In genomic region chr11:97799994-97800690, GRCm38 (mm10) we compare ENCODE assay signal across 8 mouse cellular contexts. TPM values are rescaled to one million over a fixed set of nuclear protein-coding genes. Genes with fewer than 3 reads are reported as not detected.
DNase-seq lines count a peak whose midpoint lies in the region; ATAC-seq and TF ChIP-seq lines count a peak whose summit lies in the region.

No protein-coding gene starts in this region.

- peak overlapping the region; percentile 98 for H3K9ac ChIP-seq in forebrain, embryonic 13.5 days
- peak overlapping the region; percentile 92 for H3K9ac ChIP-seq in limb, embryonic 13.5 days
- H3K9ac ChIP-seq in midbrain, embryonic 13.5 days (replicated peaks): peak overlapping the region; percentile 98
- peak overlapping the region; percentile 69 for H3K9ac ChIP-seq in stomach, embryonic 15.5 days

- H3K27me3 ChIP-seq in forebrain, embryonic 13.5 days: no peaks in the 10 kb centered on the region
- no peaks in the 10 kb centered on the region for H3K27me3 ChIP-seq in hindbrain, embryonic 10.5 days (ENCODE audit: insufficient read depth, poor library complexity, severe bottlenecking)
- no peaks in the 10 kb centered on the region for H3K27me3 ChIP-seq in limb, embryonic 13.5 days
- H3K27me3 ChIP-seq in midbrain, embryonic 13.5 days: no peaks in the 10 kb centered on the region
- no peaks in the 10 kb centered on the region for H3K27me3 ChIP-seq in stomach, embryonic 15.5 days (replicated peaks)

- H3K4me2 ChIP-seq in forebrain, embryonic 13.5 days: peak overlapping the region; percentile 66
- H3K4me2 ChIP-seq in limb, embryonic 13.5 days (replicated peaks): peak overlapping the region; percentile 74
- H3K4me2 ChIP-seq in midbrain, embryonic 13.5 days (replicated peaks): peak overlapping the region; percentile 84
- peak overlapping the region; percentile 80 for H3K4me2 ChIP-seq in stomach, embryonic 15.5 days

- TF ChIP-seq POLR2A in bone marrow macrophage, adult 2 months (IDR thresholded peaks at IDR 0.05; ENCODE audit: borderline replicate concordance, low read depth, low read length): no peak

- no peak for TF ChIP-seq CTCF in bone marrow macrophage, adult 2 months (IDR thresholded peaks at IDR 0.05; ENCODE audit: low read depth, low read length)

- peak; percentile 63 for DNase-seq in layer of hippocampus, adult 11-12 months (ENCODE audit: low spot score)
- DNase-seq in layer of hippocampus, adult 9-10 months (ENCODE audit: low spot score): no peak
- peak; percentile 74 for DNase-seq in hindbrain, embryonic 10.5 days (ENCODE audit: low spot score)

- peak overlapping the region; percentile 93 for H3K4me3 ChIP-seq in bone marrow macrophage, adult 2 months (ENCODE audit: insufficient read depth, low read length)
- peak overlapping the region; percentile 94 for H3K4me3 ChIP-seq in forebrain, embryonic 13.5 days
- H3K4me3 ChIP-seq in hindbrain, embryonic 10.5 days: peak overlapping the region; percentile 85
- H3K4me3 ChIP-seq in limb, embryonic 13.5 days: peak overlapping the region; percentile 73
- H3K4me3 ChIP-seq in midbrain, embryonic 13.5 days (replicated peaks): peak overlapping the region; percentile 97
- peak overlapping the region; percentile 87 for H3K4me3 ChIP-seq in stomach, embryonic 15.5 days (replicated peaks)

- no peaks in the 10 kb centered on the region for H3K36me3 ChIP-seq in forebrain, embryonic 13.5 days (ENCODE audit: poor library complexity, severe bottlenecking)
- no peaks in the 10 kb centered on the region for H3K36me3 ChIP-seq in hindbrain, embryonic 10.5 days
- peaks cover 5% of the 10 kb centered on the region; the same call in 1 of the 2 replicates for H3K36me3 ChIP-seq in limb, embryonic 13.5 days
- H3K36me3 ChIP-seq in midbrain, embryonic 13.5 days: no peaks in the 10 kb centered on the region
- H3K36me3 ChIP-seq in stomach, embryonic 15.5 days: no peaks in the 10 kb centered on the region

- peak overlapping the region; percentile 91 for H3K27ac ChIP-seq in bone marrow macrophage, adult 2 months (ENCODE audit: insufficient read depth, low read depth, low read length)
- H3K27ac ChIP-seq in forebrain, embryonic 13.5 days: peak overlapping the region; percentile 97
- H3K27ac ChIP-seq in hindbrain, embryonic 10.5 days: peak overlapping the region; percentile 95
- peak overlapping the region; percentile 96 for H3K27ac ChIP-seq in limb, embryonic 13.5 days
- H3K27ac ChIP-seq in midbrain, embryonic 13.5 days: peak overlapping the region; percentile 97
- H3K27ac ChIP-seq in stomach, embryonic 15.5 days: peak overlapping the region; percentile 97

- ATAC-seq in forebrain, embryonic 13.5 days: peak; percentile 58
- ATAC-seq in limb, embryonic 13.5 days (ENCODE audit: low FRiP score, low read depth): peak; percentile 73
- peak; percentile 69 for ATAC-seq in midbrain, embryonic 13.5 days
- peak; percentile 70 for ATAC-seq in stomach, embryonic 15.5 days (ENCODE audit: insufficient read depth, low FRiP score, low read depth)

- H3K4me1 ChIP-seq in bone marrow macrophage, adult 2 months (ENCODE audit: control insufficient read depth, insufficient read depth, low read length): peaks cover 31% of the 10 kb centered on the region
- H3K4me1 ChIP-seq in forebrain, embryonic 13.5 days: peaks cover 40% of the 10 kb centered on the region
- peaks cover 53% of the 10 kb centered on the region for H3K4me1 ChIP-seq in hindbrain, embryonic 10.5 days (replicated peaks)
- H3K4me1 ChIP-seq in limb, embryonic 13.5 days: peaks cover 46% of the 10 kb centered on the region
- H3K4me1 ChIP-seq in midbrain, embryonic 13.5 days (replicated peaks): peaks cover 40% of the 10 kb centered on the region
- peaks cover 37% of the 10 kb centered on the region for H3K4me1 ChIP-seq in stomach, embryonic 15.5 days

- H3K9me3 ChIP-seq in forebrain, embryonic 13.5 days (replicated peaks): no peaks in the 10 kb centered on the region
- H3K9me3 ChIP-seq in hindbrain, embryonic 10.5 days: no peaks in the 10 kb centered on the region
- H3K9me3 ChIP-seq in limb, embryonic 13.5 days: no peaks in the 10 kb centered on the region
- no peaks in the 10 kb centered on the region for H3K9me3 ChIP-seq in midbrain, embryonic 13.5 days
- H3K9me3 ChIP-seq in stomach, embryonic 15.5 days: no peaks in the 10 kb centered on the region

- WGBS in forebrain, embryonic 13.5 days: 0% methylated on average over 27 of the region's 43 CpGs
- under 1% methylated on average over 31 of the region's 43 CpGs for WGBS in hindbrain, embryonic 10.5 days
- WGBS in limb, embryonic 13.5 days: 1% methylated on average over 32 of the region's 43 CpGs
- under 1% methylated on average over 35 of the region's 43 CpGs for WGBS in midbrain, embryonic 13.5 days
- 0% methylated on average over 34 of the region's 43 CpGs for WGBS in stomach, embryonic 15.5 days

RNA-seq across cellular contexts. Expression of gene Lasp1, which starts 1.3 kb away (rescaled TPM):
- polyA plus RNA-seq in bone marrow macrophage, adult 2 months (2012; ENCODE audit: insufficient read depth, insufficient read length, missing spikeins): 194 and 201 TPM in 2 replicates
- 95.3 and 109 TPM in 2 replicates for polyA plus RNA-seq in forebrain, embryonic 13.5 days (2015; fragmentation: Nextera tagmentation; extraction: Ambion mirVana)
- 77.7 and 90.1 TPM in 2 replicates for polyA plus RNA-seq in hindbrain, embryonic 10.5 days (2016; fragmentation: Nextera tagmentation; extraction: Ambion mirVana)
- 128 and 138 TPM in 2 replicates for polyA plus RNA-seq in limb, embryonic 13.5 days (2015; fragmentation: Nextera tagmentation; extraction: Ambion mirVana)
- polyA plus RNA-seq in midbrain, embryonic 13.5 days (2015; fragmentation: Nextera tagmentation; extraction: Ambion mirVana): 136 and 137 TPM in 2 replicates
- polyA plus RNA-seq in stomach, embryonic 15.5 days (2015; fragmentation: Nextera tagmentation; extraction: Ambion mirVana): 112 and 122 TPM in 2 replicates

RNA-seq across cellular contexts. Expression of gene Rpl23, which starts 17.9 kb away (rescaled TPM):
- 854 and 1,184 TPM in 2 replicates for polyA plus RNA-seq in bone marrow macrophage, adult 2 months (2012; ENCODE audit: insufficient read depth, insufficient read length, missing spikeins)
- 386 and 461 TPM in 2 replicates for polyA plus RNA-seq in forebrain, embryonic 13.5 days (2015; fragmentation: Nextera tagmentation; extraction: Ambion mirVana)
- polyA plus RNA-seq in hindbrain, embryonic 10.5 days (2016; fragmentation: Nextera tagmentation; extraction: Ambion mirVana): 381 and 439 TPM in 2 replicates
- 547 and 558 TPM in 2 replicates for polyA plus RNA-seq in limb, embryonic 13.5 days (2015; fragmentation: Nextera tagmentation; extraction: Ambion mirVana)
- 363 and 377 TPM in 2 replicates for polyA plus RNA-seq in midbrain, embryonic 13.5 days (2015; fragmentation: Nextera tagmentation; extraction: Ambion mirVana)
- 502 and 526 TPM in 2 replicates for polyA plus RNA-seq in stomach, embryonic 15.5 days (2015; fragmentation: Nextera tagmentation; extraction: Ambion mirVana)

RNA-seq across cellular contexts. Expression of gene 1700001P01Rik, which starts 24.4 kb away (rescaled TPM):
- not detected in 2 replicates for polyA plus RNA-seq in bone marrow macrophage, adult 2 months (2012; ENCODE audit: insufficient read depth, insufficient read length, missing spikeins)
- 0.62 and 0.76 TPM in 2 replicates for polyA plus RNA-seq in forebrain, embryonic 13.5 days (2015; fragmentation: Nextera tagmentation; extraction: Ambion mirVana)
- polyA plus RNA-seq in hindbrain, embryonic 10.5 days (2016; fragmentation: Nextera tagmentation; extraction: Ambion mirVana): 0.37 and 0.80 TPM in 2 replicates
- 0.83 TPM in 1 of 2 replicates, not detected in the other for polyA plus RNA-seq in limb, embryonic 13.5 days (2015; fragmentation: Nextera tagmentation; extraction: Ambion mirVana)
- polyA plus RNA-seq in midbrain, embryonic 13.5 days (2015; fragmentation: Nextera tagmentation; extraction: Ambion mirVana): 0.81 and 1.1 TPM in 2 replicates
- polyA plus RNA-seq in stomach, embryonic 15.5 days (2015; fragmentation: Nextera tagmentation; extraction: Ambion mirVana): 0.37 and 0.60 TPM in 2 replicates

RNA-seq across cellular contexts. Expression of gene Cwc25, which starts 33.8 kb away (rescaled TPM):
- polyA plus RNA-seq in bone marrow macrophage, adult 2 months (2012; ENCODE audit: insufficient read depth, insufficient read length, missing spikeins): 19.1 and 19.8 TPM in 2 replicates
- polyA plus RNA-seq in forebrain, embryonic 13.5 days (2015; fragmentation: Nextera tagmentation; extraction: Ambion mirVana): 18.0 and 20.1 TPM in 2 replicates
- polyA plus RNA-seq in hindbrain, embryonic 10.5 days (2016; fragmentation: Nextera tagmentation; extraction: Ambion mirVana): 19.4 and 20.6 TPM in 2 replicates
- 21.0 and 23.3 TPM in 2 replicates for polyA plus RNA-seq in limb, embryonic 13.5 days (2015; fragmentation: Nextera tagmentation; extraction: Ambion mirVana)
- 19.0 and 19.6 TPM in 2 replicates for polyA plus RNA-seq in midbrain, embryonic 13.5 days (2015; fragmentation: Nextera tagmentation; extraction: Ambion mirVana)
- 14.8 and 16.8 TPM in 2 replicates for polyA plus RNA-seq in stomach, embryonic 15.5 days (2015; fragmentation: Nextera tagmentation; extraction: Ambion mirVana)

RNA-seq across cellular contexts. Expression of gene B230217C12Rik, which starts 40.4 kb away (rescaled TPM):
- 1.8 and 2.4 TPM in 2 replicates for polyA plus RNA-seq in bone marrow macrophage, adult 2 months (2012; ENCODE audit: insufficient read depth, insufficient read length, missing spikeins)
- 17.4 and 18.7 TPM in 2 replicates for polyA plus RNA-seq in forebrain, embryonic 13.5 days (2015; fragmentation: Nextera tagmentation; extraction: Ambion mirVana)
- polyA plus RNA-seq in hindbrain, embryonic 10.5 days (2016; fragmentation: Nextera tagmentation; extraction: Ambion mirVana): 10.0 and 12.3 TPM in 2 replicates
- polyA plus RNA-seq in limb, embryonic 13.5 days (2015; fragmentation: Nextera tagmentation; extraction: Ambion mirVana): 11.7 and 12.5 TPM in 2 replicates
- polyA plus RNA-seq in midbrain, embryonic 13.5 days (2015; fragmentation: Nextera tagmentation; extraction: Ambion mirVana): 23.2 and 24.8 TPM in 2 replicates
- polyA plus RNA-seq in stomach, embryonic 15.5 days (2015; fragmentation: Nextera tagmentation; extraction: Ambion mirVana): 4.0 and 5.7 TPM in 2 replicates
